Mouse (Mus musculus) lung, postnatal 0 days (tissue): ENCODE results near the gene Ttc13. TPM values are rescaled to one million over a fixed set of nuclear protein-coding genes. Genes with fewer than 3 reads are reported as not detected.

Source experiments
- ATAC-seq: fragments of 200-750 bp; cut with Nextera tagmentation; 2 replicates; pipeline ENCODE4 v1.8.0; 2017; ENCODE audit warnings: moderate library complexity
- DNase-seq: peaks from one replicate; pipeline ENCODE4 v3.0.0-alpha.2; 2016; ENCODE audit warnings: low spot score
- H3K27ac ChIP-seq: fragments of 300-500 bp; sonication (generic); 2 replicates; pipeline ENCODE4 v1.5.1; 2014; ENCODE audit warnings: antibody characterized with exemption, mild to moderate bottlenecking, low read length, mixed read lengths
- H3K27me3 ChIP-seq: fragments of 300-500 bp; sonication (generic); replicated peaks from 2 replicates; pipeline ENCODE4 v1.6.1; 2014; ENCODE audit warnings: low read length, mixed read lengths; ENCODE audit not compliant: insufficient read depth
- H3K36me3 ChIP-seq: fragments of 300-500 bp; sonication (generic); 2 replicates; pipeline ENCODE4 v1.6.1; 2014; ENCODE audit warnings: low read length, mixed read lengths; ENCODE audit not compliant: insufficient read depth
- H3K4me1 ChIP-seq: fragments of 300-500 bp; sonication (generic); 2 replicates; pipeline ENCODE4 v1.6.1; 2014; ENCODE audit warnings: antibody characterized with exemption, low read depth, low read length, mixed read lengths; ENCODE audit not compliant: insufficient read depth
- H3K4me2 ChIP-seq: fragments of 300-500 bp; sonication (generic); replicated peaks from 2 replicates; pipeline ENCODE4 v1.6.1; 2014; ENCODE audit warnings: low read depth, mild to moderate bottlenecking, low read length, moderate library complexity, mixed read lengths
- H3K4me3 ChIP-seq: fragments of 300-500 bp; sonication (generic); 2 replicates; pipeline ENCODE4 v1.5.1; 2014; ENCODE audit warnings: low read depth, low read length
- H3K9ac ChIP-seq: fragments of 300-500 bp; sonication (generic); replicated peaks from 2 replicates; pipeline ENCODE4 v1.6.1; 2014; ENCODE audit warnings: low read depth, mild to moderate bottlenecking
- H3K9me3 ChIP-seq: fragments of 300-500 bp; sonication (generic); 2 replicates; pipeline ENCODE4 v1.6.1; 2016; ENCODE audit warnings: low read length, mixed read lengths
- CTCF ChIP-seq: IDR thresholded peaks from 2 replicates; pipeline ENCODE4 v1.5.1; 2016; ENCODE audit warnings: antibody characterized with exemption, mild to moderate bottlenecking
- EP300 ChIP-seq: IDR thresholded peaks from 2 replicates; pipeline ENCODE4 v1.6.1; 2016; ENCODE audit warnings: antibody characterized with exemption, mild to moderate bottlenecking, control low read depth
- WGBS: fragments of 180-500 bp; shearing (Covaris S2); extraction: QIAGEN DNeasy Blood & Tissue Kit; methylation state at CpG from one replicate; pipeline ENCODE4 v1.1.7; 2014; 5-methylcytosine and 5-hydroxymethylcytosine counted together
- polyA plus RNA-seq: library from polyadenylated mRNA; unstranded; fragments of >200 nt; fragmentation: Nextera tagmentation; extraction: Ambion mirVana; gene quantifications from 2 replicates; pipeline ENCODE4 v1.2.1, GENCODE M21; 2015

Gene Ttc13
- polyA plus RNA-seq, 1 experiment from 2014 or later: 30.7 TPM

GRCm38 (mm10) chr8:124739268-124739667 is 17.5 kb upstream of the Ttc13 start:
- H3K9me3 ChIP-seq: no peaks in the 10 kb centered on the region
- H3K36me3 ChIP-seq: no peaks in the 10 kb centered on the region
- no peaks in the 10 kb centered on the region for H3K4me1 ChIP-seq
- peak; percentile 56 for DNase-seq
- H3K9ac ChIP-seq: no peak overlapping the region
- WGBS: 57% methylated on average over 1 of the region's 1 CpGs
- no peaks in the 10 kb centered on the region for H3K27me3 ChIP-seq
- no peak overlapping the region for H3K27ac ChIP-seq
- H3K4me2 ChIP-seq: no peak overlapping the region
- no peak overlapping the region for H3K4me3 ChIP-seq
- TF ChIP-seq CTCF (peak; percentile 74), EP300 (no peak)
- ATAC-seq: no peak

- Histone ChIP-seq H3K9me3 (no peaks in the 10 kb centered on the region), H3K27ac (no peak overlapping the region), H3K27me3 (no peaks in the 10 kb centered on the region), H3K4me2 (no peak overlapping the region), H3K9ac (no peak overlapping the region), H3K4me3 (no peak overlapping the region), H3K36me3 (peaks cover 28% of the 10 kb centered on the region), H3K4me1 (no peaks in the 10 kb centered on the region)
- 68% methylated on average over 3 of the region's 3 CpGs for WGBS
- DNase-seq: no peak
- ATAC-seq: no peak
- TF ChIP-seq EP300 (no peak), CTCF (no peak)
These were observed 13.7 kb upstream of the Ttc13 start for GRCm38 (mm10) chr8:124735371-124735911.

- H3K4me2 ChIP-seq: no peak overlapping the region
- WGBS: 76% methylated on average over 8 of the region's 8 CpGs
- no peak for DNase-seq
These were observed 11.0 kb upstream of the Ttc13 start for GRCm38 (mm10) chr8:124732828-124733227.

GRCm38 (mm10) chr8:124724301-124724700 is 2.5 kb upstream of the Ttc13 start:
- no peak overlapping the region for H3K9ac ChIP-seq
- ATAC-seq: no peak

More at GRCm38 (mm10) chr8:124732828-124733227, 11.0 kb upstream of the Ttc13 start:
- no peaks in the 10 kb centered on the region for H3K9me3 ChIP-seq
- no peak overlapping the region for H3K4me3 ChIP-seq
- H3K9ac ChIP-seq: no peak overlapping the region
- TF ChIP-seq CTCF (no peak), EP300 (no peak)
- peaks cover 28% of the 10 kb centered on the region for H3K36me3 ChIP-seq
- ATAC-seq: no peak
- H3K27ac ChIP-seq: no peak overlapping the region
- no peaks in the 10 kb centered on the region for H3K4me1 ChIP-seq
- H3K27me3 ChIP-seq: no peaks in the 10 kb centered on the region

GRCm38 (mm10) chr8:124720938-124721861 is 583 bp downstream of the Ttc13 start:
- Histone ChIP-seq H3K4me2 (peak overlapping the region; percentile 93), H3K27ac (0 out of 2 replicates have a peak overlapping the region, but pooled peaks have one; percentile 32), H3K9me3 (no peaks in the 10 kb centered on the region), H3K27me3 (no peaks in the 10 kb centered on the region), H3K9ac (peak overlapping the region; percentile 62), H3K4me1 (peaks cover 14% of the 10 kb centered on the region; the same call in 1 of the 2 replicates), H3K36me3 (no peaks in the 10 kb centered on the region), H3K4me3 (peak overlapping the region; percentile 79)
- TF ChIP-seq CTCF (no peak), EP300 (no peak)
- ATAC-seq (peak; percentile 37; the same call in 1 of the 2 replicates), DNase-seq (peak; percentile 6)
- WGBS: 5% methylated on average over 30 of the region's 31 CpGs

More at GRCm38 (mm10) chr8:124724301-124724700, 2.5 kb upstream of the Ttc13 start:
- Histone ChIP-seq H3K36me3 (no peaks in the 10 kb centered on the region; the same call in 1 of the 2 replicates), H3K4me1 (peaks cover 14% of the 10 kb centered on the region; the same call in 1 of the 2 replicates), H3K27ac (no peak overlapping the region), H3K4me3 (no peak overlapping the region), H3K4me2 (no peak overlapping the region), H3K27me3 (no peaks in the 10 kb centered on the region), H3K9me3 (no peaks in the 10 kb centered on the region)
- no peak for TF ChIP-seq EP300
- TF ChIP-seq CTCF: no peak
- WGBS: 92% methylated on average over 7 of the region's 7 CpGs
- no peak for DNase-seq

- H3K4me2 ChIP-seq: no peak overlapping the region
- peaks cover 14% of the 10 kb centered on the region; the same call in 1 of the 2 replicates for H3K4me1 ChIP-seq
- TF ChIP-seq EP300: no peak
- TF ChIP-seq CTCF: peak; percentile 36
- no peak overlapping the region for H3K27ac ChIP-seq
- DNase-seq (no peak), ATAC-seq (no peak)
- H3K9me3 ChIP-seq: no peaks in the 10 kb centered on the region
- no peaks in the 10 kb centered on the region for H3K27me3 ChIP-seq
- 77% methylated on average over 7 of the region's 7 CpGs for WGBS
- no peak overlapping the region for H3K9ac ChIP-seq
- H3K4me3 ChIP-seq: no peak overlapping the region
- H3K36me3 ChIP-seq: no peaks in the 10 kb centered on the region
These were observed 1.6 kb downstream of the Ttc13 start for GRCm38 (mm10) chr8:124720133-124720532.
